In the genomic region with DNA sequence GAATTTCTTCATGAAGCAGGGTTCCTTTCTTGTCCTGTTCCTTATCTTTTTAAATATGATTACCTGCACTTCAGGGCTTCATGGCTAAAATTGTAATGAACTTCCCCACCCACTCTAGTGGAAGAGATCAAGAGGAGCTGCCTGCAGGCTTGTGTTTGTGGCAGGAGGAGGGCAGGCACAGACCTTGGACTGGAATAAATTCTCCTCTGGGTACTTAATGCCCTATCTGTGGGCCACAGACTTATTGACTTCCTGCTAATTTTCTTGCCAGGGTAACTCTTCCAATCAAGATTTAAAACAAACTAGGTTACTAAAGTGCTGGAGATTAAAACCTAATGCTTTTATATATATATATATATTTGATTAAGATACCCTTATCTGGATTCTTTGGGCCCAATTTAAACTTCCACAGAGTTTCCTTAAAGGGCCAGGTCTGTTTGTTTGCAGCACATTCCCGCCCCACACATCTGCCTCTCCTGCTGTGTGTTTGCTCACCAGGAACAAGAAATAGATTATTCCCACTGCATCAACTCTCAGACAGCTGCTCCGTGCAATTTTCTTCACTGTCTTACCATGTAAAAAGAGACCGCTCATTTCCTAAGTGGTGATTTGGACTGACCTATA, we compare ENCODE assay signal across 20 mouse cellular contexts.
DNase-seq lines count a peak whose midpoint lies in the region; ATAC-seq and TF ChIP-seq lines count a peak whose summit lies in the region.
"Had no signal": no experiment of that assay in that cellular context is flagged by ENCODE, and none has a peak within 500 bp of the region (broad histone marks: within the 10 kb centered on the region; RNA-seq: fewer than 3 reads in every experiment).

No protein-coding gene starts in this region.

- no peaks in the 10 kb centered on the region for H3K36me3 ChIP-seq in intestine, embryonic 14.5 days (ENCODE audit: control insufficient read depth, insufficient read depth, low read length)
- H3K36me3 ChIP-seq in intestine, postnatal 0 days (ENCODE audit: control insufficient read depth, insufficient read depth): no peaks in the 10 kb centered on the region
- H3K36me3 ChIP-seq in intestine, embryonic 15.5 days: no peaks in the 10 kb centered on the region
- H3K36me3 ChIP-seq: forebrain, embryonic 10.5 days; hindbrain, embryonic 12.5 days; hindbrain, embryonic 15.5 days had no signal

- H3K4me3 ChIP-seq in intestine, embryonic 14.5 days (ENCODE audit: low read depth, low read length): no peak overlapping the region
- no peak overlapping the region for H3K4me3 ChIP-seq in intestine, postnatal 0 days (ENCODE audit: low read depth, low read length)
- H3K4me3 ChIP-seq in intestine, embryonic 15.5 days (replicated peaks): no peak overlapping the region
- H3K4me3 ChIP-seq: forebrain, embryonic 10.5 days; forebrain, embryonic 13.5 days; hindbrain, embryonic 12.5 days; hindbrain, embryonic 15.5 days had no signal

- H3K4me2 ChIP-seq in intestine, embryonic 14.5 days (ENCODE audit: low read length): no peak overlapping the region
- no peak overlapping the region for H3K4me2 ChIP-seq in intestine, postnatal 0 days (replicated peaks; ENCODE audit: low read depth)
- no peak overlapping the region for H3K4me2 ChIP-seq in intestine, embryonic 15.5 days (replicated peaks)
- H3K4me2 ChIP-seq: forebrain, embryonic 13.5 days; heart, embryonic 11.5 days; hindbrain, embryonic 12.5 days; hindbrain, embryonic 15.5 days had no signal

- no peak for DNase-seq in intestine, embryonic 14.5 days (ENCODE audit: low spot score)
- peak; percentile 59 for DNase-seq in retina, postnatal 1 day
- DNase-seq in left cerebral cortex, postnatal 14 days (ENCODE audit: low spot score in 2 of 2): no peak
- DNase-seq: adrenal gland, adult 8-10 months; adrenal gland, postnatal 25 days; cerebellum, adult 18-20 months; cerebellum, adult 9-10 months; cerebellum, postnatal 14 days; gastrocnemius, postnatal 10 days; heart, adult 11 months had no signal

- intact Hi-C loops in left cerebral cortex, postnatal 14 days (cut with DNase I): no loop called here

- ATAC-seq in intestine, embryonic 14.5 days (replicated peaks; ENCODE audit: low FRiP score, low TSS enrichment, low read depth): 0 out of 2 replicates have a peak, but pooled peaks have one; percentile 60
- ATAC-seq in intestine, postnatal 0 days: no peak
- peak; percentile 34; the same call in 1 of the 2 replicates for ATAC-seq in intestine, embryonic 15.5 days
- no peak for ATAC-seq in megakaryocyte, adult 5-6 weeks (ENCODE audit: poor library complexity, severe bottlenecking)
- ATAC-seq: activated CD4-positive, CD25-positive, alpha-beta regulatory T cell, adult 4 months; forebrain, embryonic 13.5 days; forebrain, embryonic 16.5 days had no signal

- no peak overlapping the region for H3K9ac ChIP-seq in intestine, embryonic 14.5 days (ENCODE audit: low read length)
- no peak overlapping the region for H3K9ac ChIP-seq in intestine, postnatal 0 days (ENCODE audit: low read depth, low read length)
- no peak overlapping the region for H3K9ac ChIP-seq in intestine, embryonic 15.5 days
- H3K9ac ChIP-seq: forebrain, embryonic 13.5 days; hindbrain, embryonic 12.5 days; hindbrain, embryonic 15.5 days had no signal

- no peaks in the 10 kb centered on the region for H3K9me3 ChIP-seq in intestine, embryonic 14.5 days (ENCODE audit: control insufficient read depth, low read length)
- H3K9me3 ChIP-seq in intestine, postnatal 0 days (ENCODE audit: control insufficient read depth): no peaks in the 10 kb centered on the region
- no peaks in the 10 kb centered on the region for H3K9me3 ChIP-seq in intestine, embryonic 15.5 days
- H3K9me3 ChIP-seq: forebrain, embryonic 10.5 days; forebrain, embryonic 13.5 days; hindbrain, embryonic 12.5 days; hindbrain, embryonic 15.5 days had no signal

- H3K27me3 ChIP-seq in intestine, embryonic 14.5 days (replicated peaks; ENCODE audit: control insufficient read depth, insufficient read depth, low read length): peaks cover 3% of the 10 kb centered on the region; the same call in 1 of the 2 replicates
- H3K27me3 ChIP-seq in intestine, postnatal 0 days (replicated peaks; ENCODE audit: control insufficient read depth, insufficient read depth, low read length): no peaks in the 10 kb centered on the region
- H3K27me3 ChIP-seq in intestine, embryonic 15.5 days (replicated peaks): no peaks in the 10 kb centered on the region
- H3K27me3 ChIP-seq: hindbrain, embryonic 12.5 days; hindbrain, embryonic 15.5 days had no signal

- TF ChIP-seq CTCF in intestine, postnatal 0 days (IDR thresholded peaks at IDR 0.05; ENCODE audit: low read depth): no peak

- H3K27ac ChIP-seq in intestine, embryonic 14.5 days (ENCODE audit: low read depth): no peak overlapping the region
- no peak overlapping the region for H3K27ac ChIP-seq in intestine, postnatal 0 days (ENCODE audit: low read depth, low read length)
- H3K27ac ChIP-seq in intestine, embryonic 15.5 days: no peak overlapping the region
- H3K27ac ChIP-seq: forebrain, embryonic 10.5 days; forebrain, embryonic 13.5 days; hindbrain, embryonic 12.5 days; hindbrain, embryonic 15.5 days had no signal

- no peaks in the 10 kb centered on the region for H3K4me1 ChIP-seq in intestine, embryonic 14.5 days (replicated peaks; ENCODE audit: control insufficient read depth, insufficient read depth, low read length)
- H3K4me1 ChIP-seq in intestine, postnatal 0 days (replicated peaks; ENCODE audit: control insufficient read depth, insufficient read depth, low read length): no peaks in the 10 kb centered on the region
- H3K4me1 ChIP-seq in intestine, embryonic 15.5 days (replicated peaks): no peaks in the 10 kb centered on the region

- 54% methylated on average over 3 of the region's 3 CpGs for WGBS in intestine, embryonic 14.5 days
- 46% methylated on average over 3 of the region's 3 CpGs for WGBS in intestine, postnatal 0 days
- WGBS in intestine, embryonic 15.5 days: 52% methylated on average over 3 of the region's 3 CpGs

Comparison
In these comparisons a context has a peak if more than half of its experiments do, and no peak if none do; other contexts are left out.
1. ATAC-seq: peak in intestine, embryonic 14.5 days (single experiment) and intestine, embryonic 15.5 days (single experiment); none in intestine, postnatal 0 days (single experiment) and megakaryocyte, adult 5-6 weeks (single experiment).